Mouse (Mus musculus) stomach, adult 2 months (tissue): ENCODE data around the gene Snrpg. TPM values are rescaled to one million over a fixed set of nuclear protein-coding genes. Genes with fewer than 3 reads are reported as not detected.

ENCODE experiments used
- polyA plus RNA-seq: library from polyadenylated mRNA; depleted of rRNA; stranded (reverse); fragments of >200 nt; gene quantifications from 2 replicates; pipeline ENCODE4 v1.2.3, GENCODE M21; 2012; rRNA removed

The Snrpg gene
- polyA plus RNA-seq = 6.6 and 9.0 TPM in 2 replicates

GRCm38 (mm10) chr6:86370764-86371339 is at the start of gene Snrpg:
Gene Snrpg (plus strand): TSS chr6:86371304.

GRCm38 (mm10) chr6:86365371-86366124 is 5.6 kb upstream of the Snrpg start, which contains the start of gene Fam136a:
Gene Fam136a (plus strand): TSS chr6:86365646.

GRCm38 (mm10) chr6:86396581-86397256 is 25.6 kb downstream of the Snrpg start, which contains the start of gene Pcyox1:
Gene Pcyox1 (minus strand): TSS chr6:86397154.

GRCm38 (mm10) chr6:86404100-86404861 is 33.2 kb downstream of the Snrpg start, which contains the start of gene Tia1:
Gene Tia1 (plus strand): TSS chr6:86404219.

GRCm38 (mm10) chr6:86426358-86426757 is 55.3 kb downstream of the Snrpg start, which contains the start of gene Gm44790:
Gene Gm44790 (plus strand): TSS chr6:86426658.

Other genes starting within 250 kb of the Snrpg start
- 14.0 and 17.2 TPM in 2 replicates for gene Tgfa, start 176.1 kb upstream of the Snrpg start, polyA plus RNA-seq
- 6.9 and 7.5 TPM in 2 replicates for gene Fam136a, start 5.7 kb upstream of the Snrpg start, polyA plus RNA-seq
- 14.1 and 16.2 TPM in 2 replicates for gene Pcyox1, start 25.9 kb downstream of the Snrpg start, polyA plus RNA-seq
- 3.7 and 3.8 TPM in 2 replicates for gene Tia1, start 32.9 kb downstream of the Snrpg start, polyA plus RNA-seq
- 1.5 and 3.6 TPM in 2 replicates for gene Gm44790, start 55.4 kb downstream of the Snrpg start, polyA plus RNA-seq
- gene C87436, start 67.1 kb downstream of the Snrpg start, polyA plus RNA-seq = 1.8 and 2.6 TPM in 2 replicates
- gene Pcbp1, start 155.0 kb downstream of the Snrpg start, polyA plus RNA-seq = 149 and 169 TPM in 2 replicates